Mouse (Mus musculus) liver, embryonic 14.5 days (tissue): ENCODE results near the gene Osmr.

Experiments used
- CTCF ChIP-seq: IDR thresholded peaks from 2 replicates; pipeline ENCODE4 v1.5.1; 2016; ENCODE audit warnings: antibody characterized with exemption, low read depth, control low read depth
- EP300 ChIP-seq: IDR thresholded peaks from 2 replicates; pipeline ENCODE4 v1.6.1; 2016; ENCODE audit warnings: antibody characterized with exemption, low read depth

DNA sequence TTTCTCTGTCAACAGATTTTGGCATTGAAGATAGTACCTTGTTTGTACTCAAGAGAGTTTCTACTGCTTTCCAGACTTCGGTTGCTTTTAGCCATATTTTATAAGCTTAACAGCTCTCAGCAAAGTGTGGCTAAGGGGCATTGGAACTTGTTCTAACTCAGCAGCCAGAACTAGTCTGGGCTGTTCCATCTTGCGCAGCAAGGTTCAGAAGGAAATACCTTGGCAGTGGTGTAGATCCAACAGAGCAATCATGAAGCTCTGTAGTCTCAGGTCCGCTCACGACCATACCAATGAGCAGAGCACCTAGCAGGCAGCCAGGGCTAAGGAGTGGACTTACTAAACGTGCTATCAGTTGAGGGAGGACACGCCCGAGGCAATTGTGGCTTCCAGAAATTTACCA lies 15.0 kb downstream of the Osmr start:
- no peak for TF ChIP-seq EP300
- TF ChIP-seq CTCF, result no peak
